Mouse (Mus musculus) regulatory T cell (primary cell): Measurements from ENCODE around the gene Cd84.

Experiments
- in situ Hi-C: fragments of 300-600 bp; cut with MboI, MseI; formaldehyde crosslinking; loops from one replicate; pipeline ENCODE4 v1.15.1; 2025; ENCODE audit warnings: high pct_unique_total_duplicates

Cd84 gene

GRCm38 (mm10) chr1:171915638-171916458 is 76.4 kb downstream of the Cd84 start:
- in situ Hi-C loops = no loop called here

- in situ Hi-C loops = no loop called here
Observed at GRCm38 (mm10) chr1:171917305-171918039, 78.0 kb downstream of the Cd84 start, which contains the start of gene Slamf6. Slamf6 (plus strand) TSS chr1:171917515.

- in situ Hi-C loops = no loop called here
Observed at GRCm38 (mm10) chr1:171918136-171918920, 78.8 kb downstream of the Cd84 start.

GRCm38 (mm10) chr1:171919193-171919592 is 79.7 kb downstream of the Cd84 start:
- in situ Hi-C loops = no loop called here

GRCm38 (mm10) chr1:171919901-171920510 is 80.5 kb downstream of the Cd84 start:
- in situ Hi-C loops = no loop called here

- in situ Hi-C loops = no loop called here
Observed at GRCm38 (mm10) chr1:171920989-171921621, 81.6 kb downstream of the Cd84 start.

- in situ Hi-C loops = no loop called here
Observed at GRCm38 (mm10) chr1:171921641-171922040, 82.1 kb downstream of the Cd84 start.

- in situ Hi-C loops = no loop called here
Observed at GRCm38 (mm10) chr1:171922844-171923243, 83.3 kb downstream of the Cd84 start.

- in situ Hi-C loops = no loop called here
Observed at GRCm38 (mm10) chr1:171924900-171925299, 85.4 kb downstream of the Cd84 start.

- in situ Hi-C loops = no loop called here
Observed at GRCm38 (mm10) chr1:171933851-171934250, 94.4 kb downstream of the Cd84 start.

- in situ Hi-C loops = no loop called here
Observed at GRCm38 (mm10) chr1:171938952-171939948, 99.8 kb downstream of the Cd84 start.
